Mouse (Mus musculus) midbrain, embryonic 15.5 days (tissue): ENCODE results near the gene Edem1. TPM values are rescaled to one million over a fixed set of nuclear protein-coding genes. Genes with fewer than 3 reads are reported as not detected.
A peak's percentile ranks its signal among the peaks of the same experiment; 100 is the strongest.

ENCODE experiments used
- ATAC-seq: fragments of 200-750 bp; cut with Nextera tagmentation; replicated peaks from 2 replicates; pipeline ENCODE4 v1.8.0; 2017; ENCODE audit warnings: moderate TSS enrichment
- H3K27ac ChIP-seq: fragments of 300-500 bp; sonication (generic); 2 replicates; pipeline ENCODE4 v1.5.1; 2015; ENCODE audit warnings: mild to moderate bottlenecking, inconsistent platforms
- H3K27me3 ChIP-seq: fragments of 300-500 bp; sonication (generic); replicated peaks from 2 replicates; pipeline ENCODE4 v1.6.1; 2015; ENCODE audit warnings: inconsistent platforms
- H3K36me3 ChIP-seq: fragments of 300-500 bp; sonication (generic); replicated peaks from 2 replicates; pipeline ENCODE4 v1.6.1; 2015; ENCODE audit warnings: inconsistent platforms
- H3K4me1 ChIP-seq: fragments of 300-500 bp; sonication (generic); 2 replicates; pipeline ENCODE4 v1.6.1; 2015; ENCODE audit warnings: inconsistent platforms
- H3K4me2 ChIP-seq: fragments of 300-500 bp; sonication (generic); 2 replicates; pipeline ENCODE4 v1.6.1; 2015; ENCODE audit warnings: inconsistent platforms, mild to moderate bottlenecking, moderate library complexity
- H3K4me3 ChIP-seq: fragments of 300-500 bp; sonication (generic); 2 replicates; pipeline ENCODE4 v1.5.1; 2015; ENCODE audit warnings: mild to moderate bottlenecking, inconsistent platforms
- H3K9ac ChIP-seq: fragments of 300-500 bp; sonication (generic); 2 replicates; pipeline ENCODE4 v1.6.1; 2015; ENCODE audit warnings: mild to moderate bottlenecking, inconsistent platforms
- H3K9me3 ChIP-seq: fragments of 300-500 bp; sonication (generic); 2 replicates; pipeline ENCODE4 v1.6.1; 2016; ENCODE audit warnings: inconsistent platforms
- WGBS: fragments of 180-500 bp; shearing (Covaris S2); methylation state at CpG from one replicate; pipeline ENCODE4 v1.1.7; 2015; ENCODE audit warnings: mixed read lengths; 5-methylcytosine and 5-hydroxymethylcytosine counted together
- polyA plus RNA-seq: library from polyadenylated mRNA; unstranded; fragments of >200 nt; fragmentation: Nextera tagmentation; extraction: Ambion mirVana; gene quantifications from 2 replicates; pipeline ENCODE4 v1.2.1, GENCODE M21; 2015

Edem1 gene
- polyA plus RNA-seq, result 4.5 and 6.5 TPM in 2 replicates

DNA sequence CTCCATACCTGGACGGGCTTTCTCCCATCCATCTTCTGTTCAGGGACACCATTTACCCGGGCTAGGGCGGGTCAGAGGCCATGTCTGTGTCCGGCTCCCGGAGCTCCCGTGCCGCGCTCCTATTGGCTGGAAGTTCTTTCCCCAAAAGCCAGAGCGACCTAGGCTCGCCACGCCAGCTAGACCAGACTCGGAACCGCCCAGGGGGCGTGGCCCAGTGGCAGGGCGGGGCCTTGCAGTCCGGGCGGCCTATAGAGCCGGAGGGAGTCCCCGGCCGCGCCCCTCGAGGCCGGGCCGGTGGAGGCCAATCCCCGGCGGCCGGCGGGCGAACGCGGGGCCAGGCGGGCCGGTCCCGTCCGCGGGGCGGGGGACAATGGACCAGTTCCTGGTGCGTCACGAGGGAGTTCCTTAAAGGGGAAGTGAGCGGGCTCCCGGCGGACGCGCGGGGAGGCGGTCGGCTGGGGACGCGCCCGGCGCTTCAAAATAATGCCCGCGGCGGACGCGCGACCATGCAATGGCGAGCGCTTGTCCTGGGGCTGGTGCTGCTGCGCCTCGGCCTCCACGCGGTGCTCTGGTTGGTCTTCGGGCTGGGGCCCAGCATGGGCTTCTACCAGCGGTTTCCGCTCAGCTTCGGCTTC is at the start of gene Edem1:
Gene Edem1 (plus strand): TSS at position 408 of the 635 bp plus-strand sequence.
- peaks cover 16% of the 10 kb centered on the region for H3K4me1 ChIP-seq
- no peaks in the 10 kb centered on the region for H3K9me3 ChIP-seq
- peak; percentile 96 for ATAC-seq
- peak within 1 kb of the TSS; percentile 73 for H3K27ac ChIP-seq
- WGBS, result under 1% methylated on average over 67 of the region's 67 CpGs
- H3K36me3 ChIP-seq, result no peaks in the 10 kb centered on the region
- peak within 1 kb of the TSS; percentile 96 for H3K9ac ChIP-seq
- H3K27me3 ChIP-seq, result no peaks in the 10 kb centered on the region
- peak within 1 kb of the TSS; percentile 92 for H3K4me3 ChIP-seq
- H3K4me2 ChIP-seq, result peak within 1 kb of the TSS; percentile 86

DNA sequence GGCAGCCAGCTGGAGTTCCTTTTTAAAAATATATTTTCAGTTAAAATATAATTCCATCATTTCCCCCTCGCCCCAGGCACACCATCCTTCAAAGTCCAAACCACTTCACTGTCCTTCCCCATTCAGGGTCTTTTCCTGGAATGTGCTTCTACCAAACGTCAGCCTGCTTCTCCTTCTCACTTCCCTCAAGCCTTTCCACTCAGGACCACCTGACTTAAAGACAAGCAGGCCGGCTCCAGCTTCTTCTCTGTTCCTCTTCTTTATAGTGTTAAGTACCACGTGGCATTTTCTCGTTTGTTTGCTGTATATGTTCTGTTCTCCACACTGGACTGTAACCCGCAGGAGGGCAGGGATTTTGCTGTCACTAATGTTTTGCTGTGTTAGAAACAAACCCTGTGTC is 46.6 kb upstream of the Edem1 start:
- Histone ChIP-seq H3K27me3 (no peaks in the 10 kb centered on the region), H3K4me2 (no peak overlapping the region), H3K27ac (no peak overlapping the region), H3K36me3 (no peaks in the 10 kb centered on the region), H3K4me3 (no peak overlapping the region), H3K9me3 (no peaks in the 10 kb centered on the region), H3K4me1 (peaks cover 25% of the 10 kb centered on the region), H3K9ac (no peak overlapping the region)
- 62% methylated on average over 6 of the region's 6 CpGs for WGBS
- ATAC-seq, result no peak

DNA sequence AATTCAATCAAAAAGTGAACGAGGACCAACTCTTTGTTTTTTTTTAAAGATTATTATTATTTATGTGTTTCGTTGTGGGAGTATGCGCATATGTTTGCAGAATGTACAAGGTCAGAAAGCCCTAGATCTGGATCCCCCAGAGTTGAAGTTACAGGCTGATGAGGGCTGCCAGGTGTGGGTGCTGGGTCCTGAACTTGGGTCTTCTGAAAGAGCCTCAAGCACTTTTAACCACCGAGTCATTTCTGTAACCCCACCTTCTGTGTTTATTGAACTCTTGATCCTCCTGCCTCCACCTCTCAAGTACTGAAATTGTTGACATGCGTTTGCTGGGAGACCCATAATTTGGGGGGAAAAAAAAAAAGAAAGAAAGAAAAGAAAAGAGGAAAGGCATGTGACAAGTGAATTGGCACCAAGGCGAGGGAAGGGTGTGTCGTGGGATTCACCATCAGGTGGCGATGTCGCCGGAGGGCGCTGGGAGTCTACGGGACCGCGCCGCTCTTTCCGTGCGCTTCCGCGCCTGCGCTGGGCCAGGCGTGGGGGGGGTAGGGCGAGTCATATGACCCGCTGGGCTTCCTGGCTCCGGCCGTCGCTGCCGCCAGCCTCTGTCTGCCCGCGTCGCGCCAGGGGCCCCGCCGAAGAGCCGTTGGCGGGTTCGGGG is 45.8 kb upstream of the Edem1 start, which contains the start of gene Arl8b:
Gene Arl8b (plus strand): TSS at position 574 of the 658 bp plus-strand sequence.
- 10% methylated on average over 36 of the region's 36 CpGs for WGBS
- Histone ChIP-seq H3K4me1 (peaks cover 25% of the 10 kb centered on the region), H3K36me3 (no peaks in the 10 kb centered on the region), H3K4me2 (peak within 1 kb of the TSS; percentile 78), H3K27ac (peak within 1 kb of the TSS; percentile 86), H3K27me3 (no peaks in the 10 kb centered on the region), H3K9ac (peak within 1 kb of the TSS; percentile 99), H3K9me3 (no peaks in the 10 kb centered on the region), H3K4me3 (peak within 1 kb of the TSS; percentile 95)
- ATAC-seq, result peak; percentile 96

DNA sequence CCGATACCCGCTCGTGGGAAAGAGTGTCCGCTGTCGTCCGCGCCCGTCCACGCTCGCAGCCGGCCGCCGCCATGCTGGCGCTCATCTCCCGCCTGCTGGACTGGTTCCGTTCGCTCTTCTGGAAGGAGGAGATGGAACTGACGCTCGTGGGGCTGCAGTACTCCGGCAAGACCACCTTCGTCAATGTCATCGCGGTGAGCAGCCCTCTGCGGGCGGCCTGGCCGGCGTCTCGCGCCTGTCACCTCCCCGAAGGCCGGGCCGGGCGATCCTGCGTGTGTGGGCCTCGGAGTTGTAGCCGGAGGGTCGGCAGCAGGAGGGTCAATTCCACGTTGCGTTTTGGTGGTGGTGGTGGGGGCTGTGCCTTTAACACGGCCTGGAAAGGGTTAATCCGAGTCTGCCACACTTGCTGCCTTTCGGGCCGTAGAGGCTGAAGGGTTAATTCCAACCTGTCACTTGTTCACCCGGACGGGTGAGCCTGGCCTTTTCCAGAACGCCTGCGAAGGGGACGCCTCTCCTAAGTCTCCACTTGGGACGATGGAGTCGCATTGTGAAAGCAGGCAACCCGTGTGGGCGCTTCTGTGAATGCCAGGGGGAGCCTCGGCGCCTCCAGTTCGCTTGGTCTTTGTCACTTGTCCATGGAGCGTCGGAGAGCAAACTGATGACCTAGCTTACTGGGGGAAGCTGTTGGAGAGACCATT is 45.1 kb upstream of the Edem1 start:
- Histone ChIP-seq H3K4me2 (peak overlapping the region; percentile 78), H3K27ac (peak overlapping the region; percentile 86), H3K4me3 (peak overlapping the region; percentile 95), H3K9me3 (no peaks in the 10 kb centered on the region), H3K9ac (peak overlapping the region; percentile 99), H3K27me3 (no peaks in the 10 kb centered on the region), H3K36me3 (no peaks in the 10 kb centered on the region), H3K4me1 (peaks cover 27% of the 10 kb centered on the region)
- under 1% methylated on average over 57 of the region's 57 CpGs for WGBS
- ATAC-seq, result peak; percentile 85

DNA sequence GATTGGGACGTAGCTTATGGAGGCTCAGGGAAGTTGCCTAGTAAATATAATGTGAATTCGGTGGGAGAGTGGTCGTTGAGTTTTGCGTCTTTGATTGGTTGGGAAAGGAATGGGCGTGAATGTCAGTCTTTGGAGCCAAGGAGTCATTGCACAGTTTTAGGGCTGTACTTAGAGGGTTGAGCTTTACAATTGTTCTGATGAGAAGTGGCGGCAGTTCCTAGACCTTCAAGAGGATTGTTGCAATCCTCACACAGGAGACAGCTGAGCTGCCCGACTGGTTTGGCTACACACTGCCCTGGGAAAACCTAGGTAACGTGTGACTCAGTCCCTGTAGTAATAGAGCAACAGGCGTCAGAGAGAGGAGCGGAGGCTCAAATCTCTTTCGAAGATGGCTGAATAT is 44.4 kb upstream of the Edem1 start:
- Histone ChIP-seq H3K4me1 (peaks cover 27% of the 10 kb centered on the region), H3K27me3 (no peaks in the 10 kb centered on the region), H3K27ac (no peak overlapping the region), H3K36me3 (no peaks in the 10 kb centered on the region), H3K4me2 (peak overlapping the region; percentile 78), H3K4me3 (peak overlapping the region; percentile 95), H3K9me3 (no peaks in the 10 kb centered on the region), H3K9ac (peak overlapping the region; percentile 99)
- ATAC-seq, result no peak
- 34% methylated on average over 11 of the region's 11 CpGs for WGBS

GRCm38 (mm10) chr6:108784796-108785195 is 43.6 kb upstream of the Edem1 start:
- WGBS, result 75% methylated on average over 5 of the region's 5 CpGs
- H3K9me3 ChIP-seq, result no peaks in the 10 kb centered on the region
- H3K36me3 ChIP-seq, result no peaks in the 10 kb centered on the region
- 0 out of 2 replicates have a peak overlapping the region, but pooled peaks have one; percentile 99 for H3K9ac ChIP-seq
- peak overlapping the region; percentile 95 for H3K4me3 ChIP-seq
- H3K4me2 ChIP-seq, result peak overlapping the region; percentile 78
- H3K27me3 ChIP-seq, result no peaks in the 10 kb centered on the region
- H3K4me1 ChIP-seq, result peaks cover 27% of the 10 kb centered on the region
- no peak for ATAC-seq
- no peak overlapping the region for H3K27ac ChIP-seq

DNA sequence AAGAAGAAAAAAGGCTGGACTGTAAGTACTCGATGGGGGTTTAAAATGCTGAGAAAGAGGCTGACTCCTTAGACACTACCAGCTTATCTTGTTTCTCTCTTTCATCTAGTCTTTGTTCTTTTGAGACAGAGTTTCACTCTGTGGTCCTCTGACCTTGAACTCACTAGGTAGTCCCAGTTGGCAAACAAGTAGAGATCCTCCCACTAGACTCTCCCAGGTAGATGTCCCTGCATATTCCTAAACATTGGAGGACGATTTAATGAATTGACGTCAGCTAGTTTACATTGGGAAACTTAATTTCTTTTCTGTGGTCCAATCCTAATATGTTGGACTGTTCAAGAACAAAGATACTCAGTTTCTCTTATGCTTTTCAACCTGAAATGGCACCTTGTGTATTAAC is 42.9 kb upstream of the Edem1 start:
- Histone ChIP-seq H3K36me3 (no peaks in the 10 kb centered on the region), H3K4me1 (peaks cover 27% of the 10 kb centered on the region), H3K9ac (no peak overlapping the region), H3K4me2 (no peak overlapping the region), H3K27me3 (no peaks in the 10 kb centered on the region), H3K27ac (no peak overlapping the region), H3K9me3 (no peaks in the 10 kb centered on the region), H3K4me3 (no peak overlapping the region)
- no peak for ATAC-seq
- 91% methylated on average over 3 of the region's 3 CpGs for WGBS

DNA sequence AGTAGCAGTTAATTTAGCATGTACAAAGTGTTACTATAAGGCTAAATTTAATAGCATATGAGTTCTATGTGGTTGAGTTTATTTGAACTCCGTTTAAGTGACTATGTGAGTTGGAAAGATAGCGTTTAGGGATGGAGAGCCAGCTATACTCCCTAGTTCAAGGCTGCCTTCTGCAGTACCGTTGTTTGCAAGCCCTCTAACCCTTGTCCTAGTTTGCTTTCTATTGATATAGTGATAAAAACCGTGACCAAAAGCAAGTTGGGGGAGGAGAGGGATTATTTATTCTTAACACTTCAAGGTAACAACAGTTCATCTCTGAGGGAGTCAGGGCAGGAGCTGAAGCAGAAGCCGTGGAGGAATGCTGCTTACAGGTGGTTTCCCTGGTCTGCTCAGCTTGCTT is 36.9 kb upstream of the Edem1 start:
- WGBS, result 75% methylated on average over 5 of the region's 5 CpGs
- Histone ChIP-seq H3K27me3 (no peaks in the 10 kb centered on the region), H3K4me2 (no peak overlapping the region), H3K9ac (no peak overlapping the region), H3K36me3 (no peaks in the 10 kb centered on the region), H3K27ac (no peak overlapping the region), H3K4me1 (peaks cover 4% of the 10 kb centered on the region), H3K9me3 (no peaks in the 10 kb centered on the region), H3K4me3 (no peak overlapping the region)
- no peak for ATAC-seq

DNA sequence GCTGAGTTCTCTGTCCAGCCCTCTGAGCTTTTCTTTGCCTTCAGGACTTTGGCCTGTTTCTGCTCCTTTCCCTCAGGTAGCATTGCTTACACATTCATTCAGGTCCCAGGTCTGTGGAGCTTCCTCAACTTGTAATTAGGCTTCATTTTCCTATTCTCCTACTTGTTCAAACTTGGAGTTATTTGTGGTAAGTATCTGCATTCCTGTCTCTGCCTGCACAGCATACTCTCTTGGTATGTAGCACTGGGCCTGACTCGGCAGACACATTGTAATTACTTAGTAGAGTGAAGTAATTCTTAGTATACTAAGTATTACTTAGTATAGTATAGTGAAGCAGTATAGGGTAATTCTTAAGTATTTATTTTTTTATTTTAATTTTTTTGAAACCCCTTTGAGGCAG is 32.5 kb upstream of the Edem1 start:
- Histone ChIP-seq H3K4me1 (peaks cover 5% of the 10 kb centered on the region), H3K36me3 (no peaks in the 10 kb centered on the region), H3K27ac (no peak overlapping the region), H3K9ac (no peak overlapping the region), H3K27me3 (no peaks in the 10 kb centered on the region), H3K9me3 (no peaks in the 10 kb centered on the region), H3K4me2 (no peak overlapping the region), H3K4me3 (no peak overlapping the region)
- 93% methylated on average over 1 of the region's 1 CpGs for WGBS
- ATAC-seq, result no peak

DNA sequence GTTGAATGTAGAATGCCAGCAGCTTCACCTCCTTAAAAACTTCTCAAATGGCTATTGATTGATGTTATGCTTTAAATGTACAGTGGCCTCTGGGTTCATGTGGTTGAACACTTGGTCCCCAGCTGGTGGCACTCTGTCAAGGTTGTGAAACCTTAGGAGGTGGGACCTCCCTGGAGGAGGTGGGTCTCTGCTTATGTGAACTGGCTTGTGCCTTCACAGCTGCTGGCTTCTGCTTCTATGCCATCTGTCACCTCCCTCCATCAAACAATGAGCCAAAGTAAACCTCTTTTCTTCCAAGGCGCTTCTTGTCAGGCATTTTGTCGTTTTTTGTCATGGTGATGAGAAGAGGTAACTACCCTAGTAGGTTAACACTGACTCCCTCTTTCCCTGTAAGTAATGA is 31.7 kb upstream of the Edem1 start:
- no peak overlapping the region for H3K4me3 ChIP-seq
- H3K4me1 ChIP-seq, result peaks cover 5% of the 10 kb centered on the region
- no peak overlapping the region for H3K9ac ChIP-seq
- no peaks in the 10 kb centered on the region for H3K27me3 ChIP-seq
- WGBS, result 35% methylated on average over 2 of the region's 2 CpGs
- H3K27ac ChIP-seq, result no peak overlapping the region
- no peaks in the 10 kb centered on the region for H3K36me3 ChIP-seq
- H3K9me3 ChIP-seq, result no peaks in the 10 kb centered on the region
- no peak for ATAC-seq
- no peak overlapping the region for H3K4me2 ChIP-seq

GRCm38 (mm10) chr6:108805194-108805593 is 23.2 kb upstream of the Edem1 start:
- Histone ChIP-seq H3K9ac (no peak overlapping the region), H3K4me3 (no peak overlapping the region), H3K4me2 (no peak overlapping the region), H3K27ac (no peak overlapping the region), H3K9me3 (no peaks in the 10 kb centered on the region), H3K4me1 (peaks cover 3% of the 10 kb centered on the region; the same call in 1 of the 2 replicates), H3K27me3 (no peaks in the 10 kb centered on the region), H3K36me3 (no peaks in the 10 kb centered on the region)
- WGBS, result 35% methylated on average over 1 of the region's 1 CpGs
- no peak for ATAC-seq

- Histone ChIP-seq H3K9ac (no peak overlapping the region), H3K4me2 (no peak overlapping the region), H3K9me3 (no peaks in the 10 kb centered on the region), H3K27me3 (no peaks in the 10 kb centered on the region), H3K4me1 (peaks cover 3% of the 10 kb centered on the region; the same call in 1 of the 2 replicates), H3K36me3 (no peaks in the 10 kb centered on the region), H3K27ac (no peak overlapping the region), H3K4me3 (no peak overlapping the region)
- WGBS, result 88% methylated on average over 7 of the region's 7 CpGs
- ATAC-seq, result no peak
These were observed 22.6 kb upstream of the Edem1 start for GRCm38 (mm10) chr6:108805871-108806270.
